Mouse (Mus musculus): ENCODE data around the gene Aspa.

Aspa gene

GRCm38 (mm10) chr11:73257362-73257945, 71.9 kb downstream of the Aspa start:
- DNase-seq (ENCODE audit: low read depth) = no peak

Measured in c-Kit-positive CD71-positive TER-119-negative erythroid progenitor cells, embryonic 14.5 days (primary cell).